Mouse (Mus musculus): ENCODE results near the gene Barx2.

The Barx2 gene

DNA sequence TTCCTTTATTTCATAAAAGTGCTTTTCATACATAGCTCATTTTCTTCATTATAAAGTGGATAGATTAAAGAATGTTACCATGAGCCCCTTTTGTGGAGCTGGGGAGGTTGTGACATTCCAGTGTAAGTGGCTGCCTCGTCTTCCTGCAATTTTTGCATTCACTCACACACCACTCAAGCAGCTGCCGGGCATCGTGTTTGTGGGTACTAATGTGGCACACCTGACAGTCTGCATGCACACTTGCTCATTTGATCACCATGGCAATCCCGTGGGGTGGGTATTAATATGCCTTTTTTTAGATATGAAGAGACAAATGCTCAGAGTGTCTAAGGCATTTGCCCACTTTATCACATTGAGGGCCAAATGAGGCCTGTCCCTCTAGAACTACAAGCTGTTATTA, 24.9 kb downstream of the Barx2 start:
- DNase-seq (ENCODE audit: low spot score in 2 of 2) = no peak

DNA sequence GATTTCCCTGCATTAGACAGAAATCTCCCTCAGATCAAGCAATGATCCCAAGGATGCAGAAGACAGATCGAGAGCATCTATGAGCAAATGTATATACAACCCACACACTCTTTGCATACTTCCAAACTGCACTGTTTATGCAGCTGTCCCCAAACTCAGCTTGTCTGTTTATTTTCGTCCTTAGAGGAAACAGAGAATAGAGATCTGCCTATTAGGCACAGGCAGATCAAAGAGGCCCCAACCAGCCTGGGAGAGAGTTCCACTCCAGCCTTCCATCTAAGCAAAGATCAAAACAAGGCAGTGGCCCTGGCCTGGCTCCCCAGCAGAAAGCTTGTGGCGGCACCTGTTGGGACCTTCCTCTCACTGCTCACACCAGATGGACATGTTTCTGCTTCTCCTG, 27.0 kb downstream of the Barx2 start:
- no peak for DNase-seq (ENCODE audit: low spot score in 2 of 2)

DNA sequence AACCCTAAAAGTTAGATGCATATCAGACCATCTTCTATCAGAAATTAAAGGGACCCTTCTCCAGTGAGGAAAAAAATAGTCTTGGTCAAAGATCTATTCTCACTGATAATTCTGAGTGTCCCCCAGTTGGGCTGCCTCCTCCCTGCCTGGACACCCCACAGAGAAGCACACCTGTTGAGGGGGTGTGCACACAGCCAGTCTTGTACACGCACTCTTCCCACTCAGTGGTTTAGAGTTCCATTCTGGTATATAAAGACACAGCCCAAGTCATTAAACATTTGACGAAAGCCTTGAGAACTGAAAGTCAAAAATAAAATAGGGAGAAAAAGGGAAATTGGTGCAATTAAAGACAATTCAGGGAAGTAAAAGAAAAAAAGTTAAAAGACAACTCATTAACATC, 30.9 kb downstream of the Barx2 start:
- DNase-seq (ENCODE audit: low spot score in 2 of 2) = no peak

DNA sequence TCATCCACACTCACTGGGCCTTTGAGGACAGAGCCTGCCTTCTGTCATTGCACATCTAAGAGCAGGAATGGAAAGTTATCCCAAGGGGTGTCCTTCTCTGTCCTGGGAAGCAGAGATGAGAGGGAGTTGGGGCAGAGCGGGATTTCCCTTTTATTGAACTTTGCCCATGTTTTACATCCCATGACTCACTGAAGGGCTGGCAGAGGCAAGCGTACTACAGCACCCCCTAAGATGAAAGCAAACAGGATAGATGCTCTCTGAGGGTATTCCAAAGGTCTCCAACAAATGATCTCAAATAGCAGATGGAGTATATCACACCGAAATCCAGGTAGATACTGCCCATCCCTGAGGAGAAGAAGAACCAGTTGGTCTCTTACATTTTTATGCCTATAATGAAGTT, 37.7 kb downstream of the Barx2 start:
- no peak for DNase-seq (ENCODE audit: low spot score in 2 of 2)

DNA sequence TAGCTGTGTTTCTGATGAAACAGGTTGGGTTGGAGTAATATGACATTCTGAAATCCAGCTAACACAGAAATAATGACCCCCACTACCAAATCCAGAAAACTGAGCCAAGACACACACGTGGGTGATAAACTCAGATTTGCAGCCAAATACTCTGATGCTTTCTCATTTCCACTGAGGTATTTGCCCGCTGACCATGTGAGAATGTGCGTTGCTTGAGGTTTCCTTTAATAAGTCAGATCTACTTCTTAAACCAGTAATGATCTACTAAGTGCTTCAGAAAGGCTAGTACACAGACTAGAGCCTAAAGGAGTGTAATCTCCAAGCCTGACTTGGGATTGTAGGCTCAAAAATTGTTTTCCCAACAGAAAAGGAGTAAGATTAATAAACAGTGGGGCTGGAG, 39.0 kb downstream of the Barx2 start:
- no peak for DNase-seq (ENCODE audit: low spot score in 2 of 2)

DNA sequence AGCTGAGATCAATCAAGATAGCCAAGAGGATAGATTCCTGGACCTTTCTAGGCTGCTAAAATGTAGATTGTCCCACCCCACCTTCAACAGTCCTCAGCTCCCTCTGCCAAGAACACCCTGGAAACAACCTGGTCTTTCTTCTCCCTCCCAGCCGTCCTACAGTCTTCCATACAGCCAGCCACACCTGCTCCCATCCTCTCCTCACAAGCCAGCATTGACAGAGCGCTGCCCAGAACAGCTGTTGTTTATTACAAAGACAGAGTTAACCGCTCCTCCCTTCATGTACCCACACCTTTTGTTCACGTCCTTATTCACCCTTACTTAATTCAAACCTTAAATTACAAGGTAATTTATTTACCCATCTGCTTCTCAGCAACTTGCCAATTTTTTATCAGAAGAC, 41.9 kb downstream of the Barx2 start:
- no peak for DNase-seq (ENCODE audit: low spot score in 2 of 2)

DNA sequence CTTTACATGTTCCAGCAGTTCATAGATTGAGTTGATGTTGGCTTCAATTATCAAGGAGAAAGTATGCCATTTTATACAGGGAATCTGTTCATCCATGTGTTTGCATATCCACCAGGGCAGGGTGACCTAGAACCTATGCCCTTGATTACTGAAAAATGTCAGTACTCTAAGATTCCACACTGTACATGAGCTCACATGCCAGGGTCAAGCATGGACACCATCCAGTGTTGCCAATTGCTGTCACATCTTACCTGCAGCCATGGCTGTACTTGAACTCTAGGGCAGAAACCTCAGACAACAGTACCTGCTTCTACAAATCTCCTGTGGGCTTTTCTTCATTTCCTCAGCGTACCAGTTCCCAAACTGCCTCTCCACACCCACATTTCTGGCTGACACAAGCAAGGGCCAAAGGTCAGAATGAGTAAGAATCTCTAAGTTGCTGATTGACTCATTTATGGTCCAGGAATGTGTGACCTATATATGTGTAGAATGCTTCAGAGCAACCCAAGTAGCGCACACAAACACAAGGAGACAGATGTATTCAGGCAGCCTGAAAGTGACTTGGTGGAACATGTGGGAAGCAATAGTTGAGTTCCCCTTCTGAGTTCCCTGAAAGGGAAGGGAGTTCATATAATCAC, 44.3 kb downstream of the Barx2 start:
- DNase-seq (ENCODE audit: low spot score in 2 of 2) = no peak

DNA sequence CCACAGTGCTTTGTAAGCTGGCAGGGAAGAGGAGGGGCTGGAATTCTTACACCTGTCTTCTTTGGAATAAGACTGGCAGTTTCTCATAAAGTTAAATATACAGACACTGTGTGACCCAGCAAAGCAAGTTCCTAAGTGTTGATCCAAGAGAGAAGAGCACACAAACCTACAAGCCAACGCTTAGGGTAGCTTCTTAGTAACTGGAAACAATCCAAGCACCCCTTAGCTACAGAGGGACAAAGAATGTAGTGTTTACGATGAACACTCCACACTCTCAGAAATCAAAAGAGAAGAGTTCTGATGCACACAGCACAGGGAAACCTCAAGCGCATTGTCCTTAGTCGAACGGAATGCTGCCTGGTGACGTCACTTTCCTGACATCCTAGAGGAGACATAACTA, 49.4 kb downstream of the Barx2 start:
- DNase-seq (ENCODE audit: low spot score in 2 of 2) = no peak

DNA sequence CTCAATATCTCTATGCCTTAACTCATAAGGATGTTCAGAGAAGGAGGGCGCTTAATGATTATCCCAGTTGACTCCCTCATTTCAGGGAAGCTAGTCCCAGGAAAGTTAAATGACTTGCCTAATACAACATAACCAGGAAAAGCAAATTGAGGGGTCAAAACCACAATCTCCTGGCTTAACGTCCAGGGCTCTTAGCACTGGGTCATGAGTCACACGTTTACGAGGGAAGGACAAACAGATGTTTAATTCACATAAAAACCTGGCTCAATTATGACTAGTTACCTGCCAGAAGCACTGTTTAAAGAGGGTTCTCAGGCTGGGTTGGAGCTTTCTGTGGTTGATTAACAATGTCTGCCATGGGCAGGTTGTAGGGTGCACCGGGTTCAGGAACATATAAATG, 53.8 kb downstream of the Barx2 start:
- DNase-seq (ENCODE audit: low spot score in 2 of 2) = no peak

DNA sequence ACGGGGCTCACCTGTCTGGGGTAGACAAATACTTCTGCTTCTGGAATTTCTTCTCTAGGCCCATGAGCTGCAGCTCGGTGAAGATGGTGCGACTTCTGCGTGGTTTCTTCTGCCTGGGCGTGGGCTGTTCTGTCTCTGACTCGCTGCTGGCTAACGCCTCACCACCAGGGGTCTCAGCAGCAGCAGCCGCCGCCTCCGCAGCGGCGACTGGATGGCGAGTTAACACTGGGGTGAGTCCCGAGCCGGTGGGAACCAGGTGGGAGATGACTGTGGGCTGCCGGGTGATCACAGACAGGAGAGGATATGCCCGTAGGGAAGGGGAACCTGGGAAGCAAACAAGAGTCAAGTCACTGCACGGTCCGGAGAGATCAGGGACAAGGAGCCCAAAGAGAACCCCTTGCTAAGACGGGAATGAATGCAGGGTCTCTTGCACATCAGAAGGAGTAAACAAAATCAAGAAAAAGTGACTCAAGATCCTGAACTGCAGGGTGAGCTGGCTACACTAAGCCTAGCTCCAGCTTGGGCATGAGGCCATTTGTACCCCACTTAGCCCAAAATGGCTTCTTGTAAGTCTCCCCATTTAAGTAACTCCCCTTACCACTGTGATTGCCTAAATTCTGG, 54.4 kb downstream of the Barx2 start:
- no peak for DNase-seq (ENCODE audit: low spot score in 2 of 2)

DNA sequence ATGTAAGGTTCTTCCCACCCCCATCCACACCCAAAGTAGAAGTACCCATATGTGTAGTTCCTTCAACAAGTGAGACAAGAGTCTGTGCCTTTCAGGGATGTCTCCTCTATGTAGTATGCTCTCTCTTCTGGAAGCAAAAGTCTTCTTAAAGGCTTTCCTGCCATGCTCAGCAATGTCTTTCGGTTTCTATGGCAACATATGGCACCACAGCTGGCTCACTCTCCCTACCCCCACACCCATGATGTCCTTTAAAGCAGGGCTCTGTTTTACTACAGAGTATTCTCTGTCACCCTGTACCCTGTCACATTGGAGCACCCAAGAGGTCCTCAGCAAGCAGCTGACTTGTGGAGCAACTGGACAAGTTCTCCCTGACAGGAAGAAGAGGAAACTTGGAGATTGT, 55.8 kb downstream of the Barx2 start:
- DNase-seq (ENCODE audit: low spot score in 2 of 2) = no peak

DNA sequence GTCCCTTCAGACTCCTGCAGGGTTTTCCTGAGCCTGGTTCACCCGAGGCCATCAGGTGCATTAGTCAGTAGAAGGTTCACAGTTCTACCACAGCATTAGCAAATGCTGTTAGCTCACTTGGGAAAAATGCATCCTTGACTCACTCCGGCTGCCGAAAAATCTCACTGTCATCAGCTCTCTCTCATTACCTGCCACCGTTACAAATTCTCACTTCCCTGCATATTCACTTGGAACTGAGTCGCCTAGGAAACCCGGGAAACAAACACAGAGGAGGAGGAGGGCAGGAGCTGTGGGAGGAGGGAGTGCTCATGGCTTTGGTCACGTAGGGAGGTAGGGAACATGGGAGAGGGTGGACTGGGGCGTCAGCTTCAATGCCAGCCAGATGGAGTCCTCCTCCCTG, 56.8 kb downstream of the Barx2 start:
- DNase-seq (ENCODE audit: low spot score in 2 of 2) = no peak

DNA sequence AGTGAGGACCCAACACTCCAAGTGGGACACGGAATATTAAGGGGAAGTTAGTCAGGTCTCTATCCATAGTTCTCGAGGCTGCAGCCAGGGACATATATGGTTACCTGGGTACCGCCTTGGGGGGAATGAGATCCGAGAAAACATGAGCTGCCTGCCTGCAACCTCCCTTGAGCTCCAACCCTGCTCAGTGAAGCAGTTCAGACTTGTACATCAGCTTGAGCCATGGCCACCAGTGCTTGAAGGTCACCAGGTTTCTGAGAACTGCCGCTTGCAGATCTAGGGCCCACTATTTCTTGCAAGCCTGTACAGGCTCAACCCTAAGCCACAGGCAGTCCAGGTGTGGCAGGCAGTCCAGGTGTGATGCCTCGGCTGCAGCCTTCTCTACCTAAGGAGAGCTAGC, 57.6 kb downstream of the Barx2 start:
- no peak for DNase-seq (ENCODE audit: low spot score in 2 of 2)

DNA sequence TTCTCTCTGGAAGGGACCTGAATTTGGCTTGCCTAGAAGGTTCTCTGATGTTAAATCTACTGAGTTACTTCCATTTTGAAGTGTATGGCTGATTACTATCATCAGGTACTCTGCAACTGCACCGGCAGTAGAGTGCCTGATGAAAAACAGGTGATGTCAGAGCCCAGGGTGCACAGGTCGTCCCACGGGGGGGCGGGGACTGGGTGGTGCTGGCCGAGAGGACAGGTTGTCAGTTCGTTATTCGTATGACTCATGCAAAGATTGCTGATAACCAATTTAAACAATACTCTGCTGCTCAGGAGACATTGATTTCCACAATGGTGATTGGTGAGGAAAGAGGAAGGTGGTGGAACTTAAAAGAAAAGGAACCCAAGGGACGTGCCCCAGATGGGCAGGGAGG, 61.6 kb downstream of the Barx2 start:
- DNase-seq (ENCODE audit: low spot score in 2 of 2) = no peak

DNA sequence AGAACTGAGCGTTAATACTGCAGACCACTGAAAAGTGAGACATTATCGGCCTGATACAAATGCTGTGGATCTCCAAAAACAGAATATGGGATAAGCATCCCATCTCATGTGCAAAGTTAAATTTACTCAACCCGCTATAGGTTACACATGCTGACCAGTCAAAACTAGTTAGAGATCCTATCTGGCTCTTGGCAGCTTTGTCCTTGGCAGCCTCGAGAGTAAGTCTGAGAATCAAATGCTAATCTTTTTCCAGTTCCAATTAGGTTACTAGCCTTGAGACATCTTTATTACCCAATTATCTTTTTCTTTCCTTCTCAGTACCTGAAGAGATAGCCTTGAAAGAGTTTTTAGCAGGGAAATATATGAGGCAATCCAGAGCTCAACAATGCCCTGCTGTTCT, 62.6 kb downstream of the Barx2 start:
- no peak for DNase-seq (ENCODE audit: low spot score in 2 of 2)

DNA sequence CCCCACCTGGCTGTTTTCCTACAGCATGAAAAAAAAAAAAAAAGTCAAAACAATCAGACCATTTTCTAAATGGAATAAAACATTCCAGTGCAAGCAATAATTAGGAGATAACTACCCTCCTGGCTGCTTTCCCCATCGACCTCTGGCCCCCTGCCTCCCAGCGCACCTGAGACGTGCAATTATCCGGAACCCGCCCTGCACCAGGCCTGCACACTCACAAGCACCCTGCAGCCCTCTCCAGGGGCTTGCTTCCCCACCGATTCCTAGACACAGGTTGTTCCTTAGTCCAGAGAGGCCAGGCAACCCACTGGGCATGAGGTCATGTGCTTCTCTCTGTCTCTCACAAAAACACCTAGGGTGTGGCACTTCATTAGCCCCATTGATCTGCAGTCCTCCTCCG, 63.9 kb downstream of the Barx2 start:
- no peak for DNase-seq (ENCODE audit: low spot score in 2 of 2)

DNA sequence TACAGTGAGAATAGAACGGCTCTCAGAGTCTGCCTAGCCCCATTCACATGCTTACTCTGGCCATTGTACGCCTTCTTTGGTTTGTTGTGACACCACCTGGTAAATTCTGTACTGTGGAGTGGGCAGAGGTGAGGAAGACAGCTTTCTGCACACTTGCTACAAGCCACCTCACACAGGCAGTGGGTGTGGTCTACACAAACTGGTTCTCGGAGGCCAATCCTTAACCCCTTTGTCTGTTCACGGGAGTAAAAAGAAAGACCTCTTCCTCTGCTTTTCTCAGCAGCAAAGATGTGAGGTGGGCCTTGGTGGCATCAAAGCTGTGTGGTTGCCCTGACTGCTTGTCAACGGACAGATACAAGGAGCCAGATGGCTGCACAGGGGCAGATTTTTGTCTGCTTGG, 68.6 kb downstream of the Barx2 start:
- no peak for DNase-seq (ENCODE audit: low spot score in 2 of 2)

DNA sequence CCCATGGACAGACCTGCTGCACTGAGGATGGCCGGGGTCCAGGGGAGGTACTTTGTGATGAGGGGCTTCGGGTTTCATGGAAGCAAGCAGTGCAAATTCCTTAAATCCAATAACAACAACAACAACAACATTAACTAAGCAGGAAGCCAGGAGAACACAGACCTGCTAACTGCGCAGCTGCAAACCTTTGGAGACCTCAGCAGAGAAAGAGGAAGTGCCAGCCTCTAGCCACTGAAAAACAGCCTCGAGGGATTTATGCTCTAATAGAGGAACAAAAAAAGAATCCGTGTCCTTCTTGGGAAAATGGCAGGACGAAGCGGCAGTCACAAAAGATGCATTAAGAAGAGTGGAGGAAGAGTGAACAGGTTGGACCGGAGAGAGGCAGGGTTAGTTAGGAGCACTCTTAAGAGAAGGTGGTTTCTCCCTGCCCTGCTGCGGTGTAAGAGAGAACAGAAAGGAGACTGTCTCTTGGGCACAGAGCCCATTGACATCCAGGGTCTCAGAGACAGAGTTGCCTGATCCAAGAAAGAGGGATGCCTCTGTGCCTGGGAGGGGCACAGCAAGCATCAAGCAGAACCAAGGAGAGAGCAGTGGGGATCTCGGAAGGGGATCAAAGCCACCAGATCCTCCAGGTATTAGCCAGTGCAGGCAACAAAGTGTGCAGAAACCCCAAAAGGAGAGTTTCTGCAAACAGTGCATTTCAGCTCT, 72.0 kb downstream of the Barx2 start:
- DNase-seq (ENCODE audit: low spot score in 2 of 2) = peak in 1 of 2 experiments; percentile 54

DNA sequence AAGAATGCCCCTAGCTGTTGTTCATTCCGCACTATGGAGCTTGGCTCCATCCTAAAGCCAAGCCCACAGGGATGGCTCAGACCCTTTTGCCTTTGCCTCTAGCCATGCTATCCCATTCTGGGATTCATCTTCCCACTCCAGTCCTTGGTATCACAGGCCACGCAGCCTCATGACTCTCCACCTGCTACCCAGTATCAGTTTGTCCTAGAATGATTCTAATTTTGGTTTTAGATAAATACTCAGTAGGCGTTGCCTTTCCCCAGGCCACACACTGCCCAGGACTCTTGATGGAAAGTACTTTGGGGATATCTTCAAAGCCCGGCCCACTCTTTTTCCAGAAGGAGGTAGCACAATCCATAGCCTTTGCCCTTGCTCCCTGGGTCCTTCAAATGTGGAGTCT, 72.7 kb downstream of the Barx2 start:
- DNase-seq (ENCODE audit: low spot score in 2 of 2) = peak in 1 of 2 experiments; percentile 42

DNA sequence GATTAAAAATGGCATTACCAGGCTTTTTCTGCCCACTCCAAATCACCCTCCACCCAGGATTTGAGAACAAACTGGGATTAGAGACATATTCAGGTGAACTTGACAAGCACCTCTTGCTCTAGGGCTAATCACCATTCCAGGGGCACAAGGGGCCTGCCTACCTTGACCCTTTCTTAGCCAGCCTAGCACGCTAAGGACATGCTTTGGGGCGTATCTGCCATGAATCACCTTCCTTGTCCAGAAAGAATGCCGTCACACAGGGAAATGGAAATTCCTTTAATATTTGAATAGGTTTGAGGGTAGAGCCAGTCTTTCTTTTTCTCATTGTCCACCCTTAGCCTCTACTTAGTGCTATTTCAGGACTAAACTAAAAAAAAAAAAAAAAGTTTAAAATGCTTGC, 73.2 kb downstream of the Barx2 start:
- DNase-seq (ENCODE audit: low spot score in 2 of 2) = peak in 1 of 2 experiments; percentile 39

DNA sequence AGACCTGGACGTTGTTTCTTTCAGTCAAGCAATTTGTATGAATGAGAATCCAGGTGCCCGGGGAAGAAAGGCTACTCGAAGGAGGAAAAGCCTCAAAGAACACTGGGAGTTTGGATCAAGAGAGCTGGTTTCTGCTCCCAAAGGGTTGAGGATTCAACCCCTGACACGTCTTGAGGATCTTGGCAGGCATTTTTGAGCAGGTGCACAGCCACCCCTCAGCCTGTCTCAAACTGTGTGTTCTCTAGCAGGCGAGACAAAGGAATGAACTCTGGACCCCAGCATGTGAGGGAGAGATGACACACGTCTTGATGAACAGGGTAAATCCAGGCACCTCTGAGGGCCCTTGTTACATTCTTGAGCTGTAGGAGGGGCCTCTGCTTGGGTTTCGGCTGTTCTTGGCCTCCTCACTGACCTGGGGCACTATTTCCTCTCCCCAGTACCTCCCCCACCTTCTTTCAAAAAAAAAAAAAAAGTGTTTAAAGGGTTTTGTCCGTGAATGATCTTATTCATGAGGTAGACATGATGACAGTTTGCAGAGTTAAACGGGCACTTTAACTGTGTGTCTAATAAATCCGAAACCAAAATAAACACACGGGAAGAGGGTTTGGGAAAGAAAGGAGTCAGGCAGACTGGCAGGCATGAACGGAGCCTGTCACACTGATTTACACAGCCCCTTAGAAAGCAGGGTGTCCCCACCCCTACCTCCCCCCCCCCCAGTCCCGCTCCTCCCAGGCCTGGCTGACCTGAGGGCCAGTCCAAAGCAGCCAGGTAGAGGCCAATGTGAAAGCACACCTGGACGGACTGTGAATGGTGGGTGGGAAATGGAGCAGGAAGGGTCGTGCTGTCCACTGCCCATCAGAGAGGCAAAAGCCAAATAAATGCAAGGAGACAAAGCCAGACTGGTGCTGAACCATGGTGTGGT, 73.9 kb downstream of the Barx2 start:
- peak in 1 of 2 experiments; percentile 44 for DNase-seq (ENCODE audit: low spot score in 2 of 2)

DNA sequence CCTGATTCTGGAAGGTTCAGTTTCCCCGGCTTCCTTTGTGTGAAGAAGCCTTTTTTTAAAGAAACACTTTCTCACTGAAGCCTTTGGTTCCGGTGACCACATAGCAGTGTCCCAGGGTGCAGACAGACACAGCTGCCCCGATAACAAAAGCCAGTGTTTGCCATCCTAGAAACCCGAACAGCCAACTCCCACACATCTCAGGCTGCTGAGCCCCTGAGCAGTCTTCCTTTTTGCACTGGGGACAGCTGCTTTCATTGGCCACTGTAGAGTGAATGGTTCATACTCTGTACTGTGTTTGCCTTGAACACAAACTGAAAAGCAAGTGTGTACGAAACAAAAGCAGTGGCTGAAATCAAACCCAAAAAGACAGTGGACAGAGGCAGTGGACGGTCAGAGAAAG, 75.2 kb downstream of the Barx2 start:
- DNase-seq (ENCODE audit: low spot score in 2 of 2) = peak in 1 of 2 experiments; percentile 31

Measured in spleen, postnatal 4 days (tissue).